Mouse (Mus musculus) ZHBTc4 (cell line): ENCODE measurements around the gene Akap2.

Experiments used
- DNase-seq: peaks from one replicate; pipeline ENCODE4 v3.0.0-alpha.2; 2011; ENCODE audit warnings: low read depth, low spot score

The Akap2 gene

DNA sequence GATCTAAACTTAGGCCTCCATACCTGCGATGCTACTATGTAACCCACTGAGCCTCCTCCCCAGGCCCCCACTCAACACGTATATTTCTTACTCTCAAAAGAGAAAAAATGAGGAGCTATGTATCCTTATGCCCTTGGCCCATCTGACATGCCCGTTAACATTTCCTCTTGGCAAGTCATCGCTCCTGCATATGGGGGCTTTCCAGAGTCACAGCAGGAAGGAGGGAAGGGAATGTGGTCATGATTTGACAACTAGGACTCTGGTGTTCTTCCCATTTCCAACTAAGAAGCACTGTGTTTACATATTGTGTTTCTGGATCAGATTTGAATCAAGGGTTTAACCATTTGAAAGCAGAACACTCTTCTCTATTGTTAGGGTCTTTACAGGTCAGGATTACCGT, 15.9 kb upstream of the Akap2 start:
- no peak for DNase-seq

DNA sequence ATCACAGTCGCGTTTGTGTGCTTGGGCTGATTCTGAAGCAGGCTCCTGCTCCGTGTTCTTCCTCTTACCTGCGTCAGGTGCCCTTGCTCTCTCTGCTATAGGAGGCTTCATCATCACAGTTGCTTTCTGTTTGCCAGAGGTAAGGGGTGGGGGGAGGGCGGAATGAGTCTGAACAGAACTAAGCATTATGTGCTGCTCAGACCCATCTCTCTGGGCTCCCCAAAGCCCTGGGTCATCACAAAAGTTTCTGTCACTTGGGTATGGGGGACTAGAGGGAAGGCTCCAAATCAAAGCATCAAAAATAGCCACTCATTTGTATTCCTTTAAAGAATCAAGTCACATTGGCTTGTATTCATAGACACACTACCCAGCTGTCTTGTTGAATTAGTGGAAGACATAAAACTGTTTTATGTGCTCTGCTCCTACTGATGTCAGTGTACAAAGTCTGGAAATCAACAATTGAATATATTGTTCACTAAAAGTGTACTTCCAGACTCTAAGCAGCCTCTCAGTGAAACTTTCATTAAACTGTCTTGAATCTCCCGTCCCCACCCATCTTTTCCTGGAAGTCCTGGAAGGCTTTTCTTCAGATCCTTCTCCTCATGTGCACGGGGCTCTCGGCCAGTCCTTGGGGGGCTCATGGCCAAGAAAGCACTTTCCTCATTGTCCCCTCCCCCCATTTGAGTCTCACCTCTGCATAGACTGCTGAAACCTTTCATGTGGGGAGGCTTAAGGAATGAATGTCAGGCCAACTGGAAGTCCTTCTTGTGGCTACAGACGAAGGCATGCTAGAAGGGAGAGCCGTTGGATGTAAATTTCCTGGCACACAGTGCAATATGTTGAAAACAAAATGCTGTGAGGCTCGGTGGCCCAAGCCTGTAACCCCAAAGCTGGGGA, 13.6 kb upstream of the Akap2 start:
- no peak for DNase-seq

DNA sequence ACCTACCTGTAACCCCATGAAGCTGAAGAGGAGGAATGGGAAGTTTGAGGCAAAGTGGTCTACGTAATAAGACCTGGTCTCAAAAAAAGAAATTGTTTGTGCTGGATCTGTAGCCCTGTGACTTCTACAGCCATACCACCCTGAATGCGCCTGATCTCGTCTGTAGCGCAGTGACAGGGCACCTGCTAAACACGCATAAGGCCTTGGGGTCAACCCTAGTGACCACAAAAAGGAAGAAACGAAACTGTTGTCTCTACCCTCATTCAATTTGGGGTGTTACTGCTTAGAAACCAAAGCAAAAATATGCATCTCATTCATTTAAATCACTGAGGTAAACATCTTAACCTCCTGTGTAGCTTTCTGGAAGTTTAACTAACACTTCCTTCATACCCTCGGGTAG, 12.9 kb upstream of the Akap2 start:
- no peak for DNase-seq

DNA sequence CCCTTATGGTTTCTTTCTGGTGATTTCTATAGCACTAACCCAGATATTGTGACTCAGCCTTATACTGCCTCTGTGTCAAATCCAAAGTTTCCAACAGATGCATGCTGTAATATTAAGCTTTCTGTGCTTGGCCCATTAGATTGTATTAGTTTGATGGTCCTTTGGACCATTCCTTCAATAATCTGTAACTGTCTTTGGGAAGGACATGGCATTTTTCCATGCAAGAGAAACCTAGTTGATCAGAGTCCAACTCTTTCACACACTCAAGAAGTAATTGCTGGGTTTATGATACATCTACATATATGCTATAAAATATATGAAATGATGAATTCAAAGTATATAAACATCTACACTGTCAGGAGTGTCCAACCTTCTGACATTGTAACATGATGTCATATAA, 1.6 kb upstream of the Akap2 start:
- DNase-seq: no peak

DNA sequence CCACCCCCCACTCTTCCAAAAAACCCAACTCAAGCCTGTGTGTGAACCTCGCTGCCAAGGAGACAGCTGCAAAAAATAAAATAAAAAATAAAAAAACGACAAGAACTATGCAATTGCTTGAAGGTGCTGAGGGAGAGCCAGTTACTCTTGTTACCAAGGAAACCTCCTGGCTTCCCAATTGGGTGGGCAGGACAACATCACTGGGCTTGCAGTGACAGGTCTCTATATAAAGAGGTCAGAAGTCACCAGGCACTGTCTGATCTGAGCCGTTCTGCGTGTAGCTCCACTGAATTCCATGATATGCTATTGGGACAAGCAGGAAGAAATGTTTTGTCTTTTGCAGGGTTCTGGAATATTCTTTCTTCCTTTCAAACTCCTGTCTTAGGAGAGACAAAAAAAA, 722 bp upstream of the Akap2 start:
- no peak for DNase-seq

DNA sequence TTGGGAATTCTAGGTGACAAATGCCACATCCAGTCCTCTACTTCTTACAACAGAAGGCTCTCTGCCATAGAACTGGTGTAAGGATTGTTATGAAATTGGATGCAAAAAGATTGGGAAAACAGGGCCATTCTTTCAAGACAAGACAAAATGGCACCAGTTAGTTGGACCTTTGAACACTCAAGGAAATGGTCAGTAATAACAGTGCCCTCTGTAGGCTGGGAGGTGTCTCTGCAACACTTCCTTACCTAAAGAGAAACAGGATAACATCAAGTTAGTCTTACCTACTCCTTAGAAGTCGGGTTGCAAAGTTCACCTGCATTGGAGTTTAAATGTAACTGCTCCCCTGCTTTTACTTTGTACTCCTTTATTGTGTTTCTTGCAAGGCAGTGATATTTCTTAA, 1.9 kb downstream of the Akap2 start:
- DNase-seq: peak; percentile 57

DNA sequence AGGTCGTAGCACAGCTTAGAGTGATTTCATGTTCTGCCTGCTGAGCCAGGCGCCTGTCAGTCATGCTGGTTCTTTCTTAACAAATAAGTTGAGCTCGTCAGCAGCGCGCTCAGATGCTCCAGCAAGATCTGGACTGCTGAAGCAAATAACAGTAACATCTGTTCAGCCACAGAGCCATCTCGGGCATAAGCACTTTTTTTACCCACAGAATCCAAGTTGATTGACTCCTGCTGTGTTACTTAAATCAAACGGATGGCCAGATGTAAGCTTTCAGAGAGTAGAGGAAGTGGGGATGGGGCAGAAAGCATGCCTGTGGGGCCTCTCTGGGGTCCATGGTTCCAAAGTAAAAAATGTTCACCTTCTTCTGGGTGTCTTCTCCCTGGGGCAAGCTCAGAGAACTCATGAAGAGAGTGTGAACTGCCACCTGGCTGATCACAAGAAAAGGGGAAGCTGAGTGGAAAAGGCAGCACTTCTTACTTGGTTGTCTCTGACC, 3.5 kb downstream of the Akap2 start:
- DNase-seq: peak; percentile 37

DNA sequence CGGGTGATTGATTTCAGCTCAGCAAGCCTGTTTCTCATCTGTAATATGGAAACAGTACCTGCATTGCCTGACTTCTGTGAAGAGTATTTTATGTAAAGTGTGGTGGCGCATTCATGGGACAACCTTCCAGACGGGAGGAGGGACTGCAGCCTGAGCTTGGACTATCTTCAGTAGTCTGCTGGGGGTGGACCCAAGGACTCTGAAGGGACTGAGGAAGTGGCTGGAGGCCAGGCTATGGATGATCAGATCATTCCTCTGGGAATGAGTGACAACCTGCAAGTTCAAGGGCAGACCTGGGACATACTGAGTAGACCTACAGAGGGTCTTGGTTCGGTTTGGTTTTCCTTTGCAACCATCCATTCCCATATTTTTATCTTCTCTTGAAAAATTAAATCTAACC, 4.8 kb downstream of the Akap2 start:
- no peak for DNase-seq

DNA sequence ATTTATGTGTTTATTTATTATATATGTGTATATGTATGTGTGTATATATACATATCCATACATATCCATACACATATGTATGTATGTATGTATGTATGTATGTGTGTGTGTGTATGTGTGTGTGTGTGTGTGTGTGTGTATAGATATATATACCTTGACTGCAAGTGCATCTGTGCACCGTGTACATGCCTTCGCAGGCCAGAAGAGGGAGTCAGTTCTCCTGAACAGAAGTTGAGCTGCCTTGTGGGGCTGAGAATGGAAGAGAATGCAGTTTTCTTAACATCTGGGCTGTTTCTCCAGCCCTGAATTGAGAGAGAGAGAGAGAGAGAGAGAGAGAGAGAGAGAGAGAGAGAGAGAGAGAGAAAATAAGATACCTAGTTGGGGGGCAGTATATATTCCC, 6.2 kb downstream of the Akap2 start:
- DNase-seq: peak; percentile 73

DNA sequence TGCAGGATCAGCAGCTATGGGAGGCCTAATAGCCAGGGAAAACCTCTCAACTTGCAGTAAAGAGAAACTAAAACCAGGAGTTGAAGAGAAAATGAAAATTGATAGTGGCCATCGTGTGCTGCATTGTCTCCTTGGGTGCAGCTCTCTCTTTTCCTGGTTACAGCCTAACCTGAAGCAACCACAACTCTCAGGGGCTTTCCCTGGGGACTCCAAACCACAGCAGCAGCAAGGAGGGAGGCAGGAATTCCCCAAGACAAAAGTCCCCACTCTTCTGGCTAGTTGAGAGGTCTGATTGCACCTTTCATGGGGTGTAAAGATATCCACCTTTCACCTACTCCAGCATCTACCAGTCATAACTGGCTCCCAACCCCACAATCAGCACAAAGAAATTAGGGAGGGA, 8.1 kb downstream of the Akap2 start:
- no peak for DNase-seq

DNA sequence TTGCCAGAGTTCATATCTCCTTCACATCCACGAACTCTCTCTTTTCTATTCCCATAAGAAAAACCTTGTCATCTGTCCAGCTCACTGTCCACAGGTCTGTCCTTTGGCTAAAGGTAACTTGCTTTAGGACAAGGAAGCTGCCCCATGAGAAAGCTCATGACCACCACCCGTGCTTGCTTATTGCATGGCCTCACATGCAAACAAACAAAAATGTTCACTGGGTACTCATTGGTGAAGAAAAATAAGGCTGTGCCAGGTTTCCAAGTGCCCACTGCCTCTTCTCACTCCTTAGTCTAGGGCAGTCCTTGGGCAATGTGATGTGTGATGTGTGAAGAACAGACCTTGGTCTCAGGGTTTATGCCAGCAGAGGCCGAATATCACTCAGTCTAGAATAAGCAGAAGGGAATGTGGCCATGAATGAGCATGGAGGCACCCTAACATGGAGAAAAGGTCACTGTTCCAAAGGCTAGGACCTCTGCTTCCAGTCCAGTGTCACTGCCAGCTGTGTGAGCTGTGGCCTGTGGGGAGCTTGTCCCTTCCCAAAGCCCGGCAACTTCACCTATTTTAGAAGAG, 11.2 kb downstream of the Akap2 start:
- no peak for DNase-seq

DNA sequence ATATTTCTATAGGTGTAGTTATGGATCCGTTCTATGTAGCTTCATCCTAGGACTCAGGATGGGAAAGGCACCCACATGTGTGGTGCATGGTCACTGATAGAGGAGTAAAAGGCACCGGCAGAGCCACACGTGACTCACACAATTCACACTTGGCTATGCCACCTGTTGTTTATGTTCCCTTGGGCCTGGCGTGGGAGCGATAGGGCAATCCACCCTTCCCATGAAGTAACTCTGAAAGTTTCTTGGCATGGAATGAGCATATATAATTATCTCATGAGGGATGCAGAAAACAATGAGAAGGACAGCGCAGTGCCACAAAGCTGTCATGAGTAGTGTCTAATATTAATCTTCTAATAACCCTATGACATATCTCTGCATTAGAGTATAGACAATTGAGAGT, 12.6 kb downstream of the Akap2 start:
- DNase-seq: no peak

DNA sequence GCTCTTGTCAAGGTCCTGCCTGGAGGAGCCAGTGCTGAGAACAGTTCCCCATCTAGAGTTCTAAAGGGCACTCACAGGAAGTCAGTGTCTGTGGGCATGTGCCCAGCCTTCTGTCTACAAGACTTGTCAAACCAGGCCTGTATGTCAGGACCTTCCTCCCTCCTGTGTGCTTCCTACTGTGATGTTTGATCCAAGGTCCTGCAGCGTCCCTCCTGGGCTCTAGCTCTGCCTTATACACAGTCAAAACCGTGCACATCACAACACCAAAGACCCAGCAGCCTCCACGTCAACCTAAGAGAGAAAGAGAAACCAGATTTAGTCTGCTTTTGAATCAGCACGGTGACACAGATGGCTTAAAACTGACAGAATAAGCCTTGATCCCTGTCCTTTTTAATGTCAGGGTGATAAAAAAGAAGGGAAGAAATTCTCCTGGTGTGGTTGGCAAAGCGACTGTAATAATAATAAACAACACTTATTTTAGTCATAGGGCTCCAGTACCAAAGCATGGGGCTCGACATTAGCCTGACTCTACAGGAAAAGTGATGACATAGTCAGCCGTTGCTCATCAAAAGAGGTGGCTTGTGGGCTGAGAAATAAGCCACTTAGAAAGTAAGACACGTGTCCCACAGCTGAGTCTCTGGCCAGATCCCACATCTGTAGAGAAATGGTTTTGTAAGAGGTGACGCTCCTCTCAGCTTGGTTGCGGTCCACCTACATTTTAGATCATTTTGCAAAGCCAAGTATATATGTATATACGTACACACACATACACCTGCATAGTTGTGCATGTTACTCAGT, 13.5 kb downstream of the Akap2 start:
- DNase-seq: no peak

DNA sequence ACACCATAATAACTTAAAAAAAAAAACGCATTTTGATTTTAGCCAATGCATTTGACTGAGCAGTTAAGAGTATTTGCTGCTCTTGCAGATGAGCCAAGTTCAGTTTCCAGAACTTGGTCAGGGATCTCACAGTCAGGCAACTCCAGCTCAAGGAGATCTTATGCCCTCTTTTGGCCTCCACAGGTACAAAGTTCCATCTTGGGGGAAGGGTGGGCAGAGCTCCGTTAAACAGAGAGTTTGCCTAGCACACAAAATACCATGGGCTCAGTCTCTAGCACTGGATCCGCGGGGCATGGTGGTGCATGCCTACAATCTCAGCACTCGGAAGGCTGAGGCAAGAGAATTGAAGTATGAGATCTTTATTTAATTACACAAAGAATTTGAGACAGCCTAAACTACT, 14.9 kb downstream of the Akap2 start:
- DNase-seq: no peak

DNA sequence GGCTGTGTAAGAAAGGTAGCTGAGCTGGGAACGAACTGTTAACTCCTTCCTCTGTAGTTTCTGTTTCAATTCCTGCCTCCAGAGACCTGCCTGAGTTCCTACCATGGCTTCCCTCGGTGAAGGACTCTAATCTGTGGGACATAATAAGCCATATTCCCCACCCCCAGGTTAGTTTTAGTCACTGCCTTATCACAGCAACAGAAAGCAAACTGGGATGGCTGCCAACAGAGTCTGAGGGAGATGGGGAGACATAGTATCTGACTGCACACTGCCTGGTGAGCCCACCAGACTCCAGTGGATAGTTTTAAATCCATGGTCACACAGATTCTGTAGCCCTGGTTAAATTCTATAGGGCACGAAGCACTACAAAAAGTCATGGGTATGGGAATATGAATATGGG, 16.0 kb downstream of the Akap2 start:
- no peak for DNase-seq

DNA sequence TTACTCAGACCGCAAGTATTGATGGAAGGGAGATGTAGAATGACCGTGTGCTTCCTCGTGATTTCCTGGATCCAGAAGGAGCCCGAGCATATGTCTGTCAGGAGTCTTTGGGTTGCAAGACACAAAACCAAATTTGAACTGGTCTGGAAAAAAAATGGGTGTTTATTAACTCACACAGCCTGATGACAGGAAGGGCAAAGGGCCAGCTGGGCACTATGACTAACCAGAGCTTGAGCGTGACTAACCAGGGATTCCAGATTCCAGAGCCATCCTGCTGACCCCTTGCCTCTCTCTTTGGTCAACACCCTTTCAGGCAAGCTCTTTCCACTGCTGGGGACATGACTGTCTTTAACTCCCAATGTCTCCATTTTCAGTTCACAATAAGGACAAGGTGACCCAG, 18.0 kb downstream of the Akap2 start:
- DNase-seq: no peak

DNA sequence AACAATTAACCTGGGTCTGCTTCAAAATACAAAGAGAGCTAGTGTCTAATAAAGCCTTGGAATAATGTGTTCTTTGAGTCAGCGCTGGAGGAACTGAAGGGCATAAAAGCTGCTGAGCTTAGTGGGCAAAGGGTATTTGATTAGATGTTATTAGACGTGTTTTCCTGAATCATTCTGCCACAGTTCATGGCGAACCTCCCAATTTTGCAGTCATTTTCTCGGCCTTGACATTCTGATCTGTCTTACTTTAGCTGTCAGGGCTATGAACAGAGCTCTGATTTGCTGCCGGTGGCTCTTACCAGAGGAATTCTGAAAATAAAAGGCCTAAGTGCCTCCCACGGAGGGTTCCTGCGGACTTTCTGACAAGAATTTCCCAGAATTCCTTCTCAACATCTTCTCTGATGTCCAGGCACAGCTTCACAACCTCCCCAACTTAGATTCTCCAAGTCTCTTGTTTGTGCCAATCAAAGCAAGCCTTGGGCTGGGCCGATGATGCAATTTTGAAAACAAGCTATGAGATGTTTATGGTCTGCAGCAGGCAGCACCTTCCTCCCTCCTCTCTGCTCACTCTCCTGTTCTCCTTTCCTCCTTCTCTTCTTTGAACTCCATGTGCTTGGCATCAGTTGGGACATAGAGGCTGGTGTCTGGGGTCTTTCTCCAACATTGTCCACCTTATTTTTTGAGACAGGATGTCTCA, 21.5 kb downstream of the Akap2 start:
- no peak for DNase-seq

DNA sequence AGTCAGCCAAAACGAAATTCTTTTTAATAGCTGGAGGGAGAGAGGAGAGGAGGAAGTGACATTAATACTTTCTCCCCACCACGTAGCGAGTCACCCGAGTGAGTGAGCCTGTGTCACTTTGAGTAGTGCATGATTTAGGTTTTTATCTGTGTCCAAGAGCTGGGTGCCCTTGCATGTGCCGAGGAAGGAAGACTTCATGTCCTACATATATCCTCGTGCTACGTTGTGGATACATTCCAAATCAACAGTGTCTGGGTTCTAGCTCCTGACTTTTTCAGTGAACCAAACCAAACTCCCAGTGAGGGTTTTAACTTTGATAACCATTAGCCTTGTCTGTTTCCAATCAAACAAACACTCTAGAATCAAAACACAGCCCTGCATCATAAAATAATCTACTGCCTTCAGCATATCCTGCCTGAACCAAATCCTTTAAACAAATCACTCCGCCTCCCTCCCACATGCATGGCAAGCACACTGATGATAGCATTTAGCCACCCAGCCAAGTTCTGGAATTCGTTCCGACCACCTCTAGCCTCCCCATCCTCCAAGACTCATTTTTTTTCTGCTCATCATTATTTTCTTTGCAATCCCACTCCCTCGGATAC, 26.0 kb downstream of the Akap2 start:
- no peak for DNase-seq

DNA sequence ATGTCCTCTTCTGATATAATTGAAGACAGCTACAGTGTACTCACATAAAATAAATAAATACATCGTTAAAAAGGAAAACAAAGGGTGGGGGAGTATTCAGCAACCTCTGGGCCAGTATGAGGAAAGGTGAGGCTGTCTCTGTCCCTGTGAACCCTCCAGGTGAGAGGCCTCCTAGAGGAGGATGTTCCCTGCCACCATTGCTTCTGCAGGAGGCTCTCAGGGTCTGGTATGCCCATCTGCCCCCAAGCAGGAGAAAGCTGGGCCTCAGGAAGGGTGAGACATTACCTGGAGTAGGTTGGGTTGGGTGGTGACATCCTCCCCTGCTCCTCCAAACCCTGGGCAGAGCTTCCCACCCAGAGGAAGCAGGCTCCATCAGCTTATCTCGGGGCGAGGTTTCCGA, 33.2 kb downstream of the Akap2 start:
- DNase-seq: no peak

DNA sequence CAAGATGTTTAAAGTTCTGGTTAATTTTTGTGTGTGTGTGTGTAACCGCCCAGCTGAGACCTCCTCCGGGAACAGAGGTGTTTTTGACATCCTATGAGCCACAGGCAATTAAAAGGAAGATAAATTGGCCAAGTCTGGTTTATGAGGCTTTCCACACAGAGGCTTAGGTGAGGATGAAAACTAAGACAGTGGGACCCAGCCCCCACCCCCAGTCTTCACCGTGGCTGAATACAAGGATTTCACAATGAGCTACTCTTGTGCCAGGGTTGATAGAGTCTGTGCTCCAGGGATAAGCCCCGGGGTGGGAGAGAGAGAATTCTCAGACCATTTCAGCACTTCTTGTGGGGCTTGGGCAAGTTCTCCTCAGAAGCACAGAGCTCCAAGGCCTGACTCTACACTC, 33.6 kb downstream of the Akap2 start:
- DNase-seq: no peak

DNA sequence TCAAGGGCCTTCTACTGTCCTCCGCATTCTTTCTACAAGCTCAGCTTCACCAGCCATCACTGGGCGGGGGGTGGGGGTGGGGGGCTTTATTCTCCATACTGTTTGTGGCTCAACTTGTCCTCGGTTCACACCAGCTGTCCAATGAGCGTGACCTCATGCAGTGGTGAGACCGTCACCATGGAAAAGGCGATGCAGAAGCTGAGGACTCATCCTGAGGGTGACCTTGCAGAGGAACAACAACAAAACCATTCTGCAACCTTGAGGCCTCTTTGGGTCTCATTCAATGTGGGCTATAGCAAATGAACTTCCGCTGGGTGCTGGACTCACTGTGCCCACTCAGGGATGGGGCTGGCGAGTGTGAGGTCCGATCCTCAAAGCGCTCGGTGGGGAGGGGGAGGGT, 34.1 kb downstream of the Akap2 start:
- DNase-seq: peak; percentile 34

DNA sequence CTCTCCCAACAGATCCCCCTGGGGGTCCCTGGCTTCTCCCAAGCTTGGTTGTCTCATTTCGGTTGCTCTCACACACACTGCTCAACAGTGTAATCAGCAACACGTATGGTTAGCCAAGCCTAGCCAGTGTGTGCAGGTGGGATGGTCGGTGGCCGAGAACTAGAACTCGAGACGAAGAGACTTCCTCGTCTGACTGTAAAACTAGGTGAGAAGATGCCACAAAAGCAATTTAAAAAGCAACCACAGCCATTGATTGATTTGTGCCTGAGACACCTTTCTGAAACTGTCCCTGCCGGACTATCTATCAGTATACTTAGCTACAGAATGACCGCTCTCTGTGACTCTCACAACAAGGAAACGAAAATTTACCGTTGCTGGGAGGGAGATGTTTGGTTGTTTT, 37.6 kb downstream of the Akap2 start:
- no peak for DNase-seq
